Mouse (Mus musculus) embryo, embryonic 10.5 days (tissue): ENCODE results near the gene Slc35d1.
"Not testable (repeated sequence)": the region's sequence is repeated elsewhere in the genome, so short reads cannot be mapped to it uniquely, and the experiment has no call there.

Experiments used
- DNase-seq: peaks from one replicate; pipeline ENCODE4 v3.0.0-alpha.2; 2015; ENCODE audit warnings: low spot score

Slc35d1 gene

DNA sequence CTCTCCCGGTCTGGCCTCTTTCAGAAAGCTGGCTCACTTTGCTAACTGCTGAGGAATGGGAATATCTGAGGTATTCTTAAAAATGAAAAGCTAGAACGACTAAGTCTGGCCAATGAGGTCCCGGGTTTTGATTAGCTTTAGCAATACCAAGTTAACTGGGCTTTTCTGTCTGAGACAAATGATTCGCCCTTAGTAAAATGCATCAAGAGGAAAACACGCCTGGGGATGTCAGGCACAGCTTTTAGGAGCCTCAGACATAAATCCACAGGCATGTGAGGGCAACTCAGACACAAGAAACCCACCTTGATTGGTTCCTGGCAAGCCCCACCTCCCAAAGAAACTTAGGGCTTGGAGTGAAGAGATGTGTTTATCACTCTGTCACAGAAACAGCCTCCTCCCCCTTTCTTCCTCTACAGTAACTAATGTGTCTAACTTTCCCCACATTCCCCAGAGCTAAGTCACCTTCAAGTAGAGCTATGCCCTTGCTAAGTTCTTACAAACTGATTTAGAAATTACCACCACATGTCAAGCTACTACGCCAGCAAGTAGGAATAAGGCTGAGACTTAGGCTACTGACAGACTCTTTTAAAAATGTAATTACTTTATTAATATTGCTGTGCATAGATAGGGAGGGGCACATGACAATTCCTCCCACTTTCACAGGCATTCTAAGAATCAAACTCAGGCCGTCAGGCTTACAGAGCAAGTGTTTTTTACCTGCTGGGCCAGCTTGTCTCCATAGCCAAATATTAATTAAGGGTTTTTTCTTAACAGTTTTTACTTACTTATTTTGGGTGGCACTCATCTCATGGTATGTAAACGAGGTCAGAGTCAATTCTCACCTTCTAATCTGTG is 26.0 kb downstream of the Slc35d1 start:
- no peak for DNase-seq

DNA sequence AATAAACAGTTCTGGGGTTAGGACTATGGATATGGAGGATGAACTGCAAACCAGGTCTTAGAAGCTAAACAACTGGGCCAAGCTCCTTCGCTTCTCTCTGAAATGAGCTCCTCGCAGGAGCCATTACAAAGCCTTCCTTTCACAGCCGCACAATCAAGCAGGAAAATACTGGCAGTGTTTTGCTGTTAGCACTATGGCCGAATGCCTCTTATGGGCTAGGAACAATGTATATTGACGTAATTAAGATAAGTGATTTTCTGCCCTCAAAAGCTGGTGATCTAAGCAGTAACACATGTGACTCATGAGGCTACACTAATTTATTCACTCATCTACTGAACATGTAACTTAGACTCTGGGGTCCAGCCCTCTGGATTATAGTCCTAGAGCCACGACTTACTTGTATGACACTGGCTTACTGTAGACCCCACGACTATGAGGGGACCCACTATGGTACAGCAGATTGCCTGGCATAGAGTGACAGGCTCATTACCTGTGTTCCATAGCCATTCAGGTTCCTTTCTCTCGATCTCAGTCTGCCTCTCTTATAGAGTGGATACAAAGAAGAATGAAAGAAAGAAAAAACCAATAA is 34.6 kb downstream of the Slc35d1 start:
- peak; percentile 15 for DNase-seq

DNA sequence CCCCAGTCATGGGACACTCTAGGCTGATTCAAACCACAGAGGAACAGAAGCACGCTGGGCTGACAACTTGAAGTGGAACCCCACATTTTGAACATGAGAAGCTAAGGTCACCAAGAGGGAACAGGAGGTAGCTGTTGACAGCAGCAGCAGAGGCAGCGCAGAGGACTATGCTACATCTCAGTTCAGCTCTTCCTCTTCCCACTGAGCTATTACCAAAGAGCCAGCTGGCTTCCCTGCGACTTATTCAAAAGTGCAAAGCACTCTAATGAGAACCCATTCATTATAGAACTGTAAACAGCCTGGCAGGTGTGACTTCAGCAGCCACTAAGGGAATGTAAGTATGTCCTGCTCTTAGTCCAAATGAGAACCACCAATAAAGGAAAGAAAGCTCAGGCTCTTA is 35.4 kb downstream of the Slc35d1 start:
- no peak for DNase-seq

DNA sequence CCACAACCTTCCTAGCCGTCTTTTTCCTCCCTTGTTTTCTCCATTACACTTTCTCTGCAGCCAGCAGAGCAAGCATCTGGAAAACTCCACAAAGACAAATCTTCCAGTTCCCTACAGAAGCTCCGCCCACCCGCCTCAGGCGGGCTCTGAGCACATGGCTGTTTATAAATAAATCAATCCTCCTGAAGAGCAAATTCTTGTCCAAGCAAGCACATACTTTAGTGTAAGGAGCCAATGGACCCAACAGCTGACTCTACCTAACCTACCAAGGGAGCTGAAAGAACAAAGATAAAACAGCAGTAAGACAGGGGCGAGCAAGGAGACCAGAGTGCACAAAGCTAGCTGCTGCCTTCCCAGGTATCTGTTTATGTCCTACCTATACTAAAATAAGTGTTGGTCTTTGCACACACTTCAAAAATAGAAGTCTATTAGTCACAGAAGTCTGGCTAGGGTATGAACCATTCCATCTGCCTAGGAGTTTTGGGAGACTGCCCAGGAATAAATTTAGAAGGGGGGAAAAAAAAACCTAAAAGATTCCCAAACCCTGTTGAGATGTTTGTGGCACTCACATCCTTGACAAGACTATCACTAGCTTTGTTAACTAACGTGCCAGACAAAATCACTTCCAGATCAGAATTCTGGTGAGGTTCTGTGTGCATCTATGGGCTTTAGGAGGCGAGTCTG is 36.2 kb downstream of the Slc35d1 start:
- DNase-seq, result no peak

DNA sequence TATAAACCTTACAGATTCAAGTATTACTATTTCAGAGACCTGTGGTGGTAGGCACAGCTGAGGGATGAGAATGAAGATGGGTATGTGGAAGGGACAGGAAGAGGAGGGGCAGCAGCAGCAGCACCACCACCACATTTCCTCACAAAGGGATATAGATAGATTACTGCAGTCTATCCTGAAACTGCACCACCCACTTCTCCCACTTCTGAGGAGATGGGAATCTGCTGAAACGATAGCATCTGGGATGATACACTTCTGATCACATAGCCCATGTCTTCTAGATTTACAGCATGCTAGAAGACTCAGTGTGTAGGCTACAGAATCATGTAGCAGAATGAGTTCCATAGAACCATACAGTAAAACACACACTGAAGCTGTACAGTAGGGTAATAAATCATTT is 37.3 kb downstream of the Slc35d1 start:
- no peak for DNase-seq

DNA sequence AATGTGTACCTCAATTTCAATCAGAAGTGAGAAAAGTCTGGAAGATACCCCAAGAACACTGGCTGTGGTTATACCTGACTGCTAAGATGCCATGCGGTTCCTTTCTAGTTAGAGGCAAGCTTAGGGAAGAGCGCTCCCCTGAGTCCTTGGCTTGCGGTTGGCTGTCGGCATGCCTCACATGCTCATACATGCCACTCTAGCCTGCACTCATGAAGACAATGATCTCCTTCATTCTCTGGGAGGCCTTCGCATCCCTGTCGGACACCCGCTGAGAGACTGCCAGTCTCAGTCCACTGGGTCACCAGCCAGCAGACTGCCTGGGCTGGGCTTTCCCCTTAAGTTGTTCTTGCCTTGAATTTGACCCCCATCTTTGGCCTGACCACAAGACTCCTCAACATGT is 41.0 kb downstream of the Slc35d1 start:
- DNase-seq, result no peak

DNA sequence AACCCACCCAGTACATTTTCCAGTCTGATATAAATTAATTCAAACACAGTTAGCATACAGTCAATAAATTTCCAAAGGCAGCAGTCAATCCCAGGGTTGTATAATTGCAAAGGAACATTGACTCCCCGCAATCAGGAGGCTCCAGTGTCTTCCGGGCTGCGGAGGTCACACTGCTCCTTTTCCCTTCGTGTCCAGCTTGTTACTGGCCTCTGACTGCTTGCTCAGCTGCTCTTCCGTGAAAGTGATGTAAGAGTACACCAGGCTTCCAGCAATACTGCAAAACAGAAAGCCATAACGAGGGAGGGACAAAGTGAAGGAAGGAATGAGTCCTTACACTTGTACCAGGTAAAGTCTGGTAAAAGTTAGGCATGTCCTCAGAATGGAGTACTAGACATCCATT is 41.5 kb downstream of the Slc35d1 start:
- DNase-seq, result no peak

DNA sequence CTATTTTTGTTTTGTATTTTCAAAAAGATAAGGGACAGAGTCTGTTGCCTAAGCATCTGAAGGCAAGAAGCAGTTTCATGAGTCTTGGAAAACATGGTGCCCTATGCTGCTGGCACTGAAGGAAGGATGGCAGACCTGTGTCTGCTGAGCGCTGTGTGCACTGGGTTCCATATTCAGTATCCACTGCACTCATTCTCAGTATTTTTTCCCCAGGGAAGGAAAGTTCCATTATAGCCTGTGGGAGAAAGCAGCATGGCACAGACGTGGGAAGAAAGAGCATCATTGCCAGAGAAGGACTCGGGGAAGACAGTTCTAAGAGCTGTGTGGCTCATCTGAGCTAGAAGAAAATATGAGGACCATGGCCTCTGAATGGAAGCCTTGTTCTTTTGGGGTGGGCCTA is 43.7 kb downstream of the Slc35d1 start:
- DNase-seq, result no peak

DNA sequence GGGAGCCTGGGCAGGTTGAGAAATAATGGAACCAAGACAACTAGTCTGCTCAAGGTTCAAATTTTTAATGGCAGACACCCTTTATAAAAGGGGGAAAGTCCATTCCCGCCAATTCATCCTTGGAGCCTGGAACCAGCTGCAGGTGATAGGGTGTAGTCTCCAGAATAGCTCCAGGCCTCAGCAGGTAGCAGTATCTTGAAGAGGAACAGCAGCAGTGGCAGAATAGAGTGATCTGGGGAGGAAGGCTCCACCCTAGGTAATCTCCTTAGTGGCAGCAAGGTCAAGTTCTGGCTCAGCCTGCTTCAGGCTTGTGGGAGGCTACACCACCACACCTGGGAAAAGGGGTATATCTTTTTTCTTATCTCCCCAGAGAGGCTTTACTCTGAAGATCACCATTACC is 48.8 kb downstream of the Slc35d1 start:
- not testable (repeated sequence) for DNase-seq

DNA sequence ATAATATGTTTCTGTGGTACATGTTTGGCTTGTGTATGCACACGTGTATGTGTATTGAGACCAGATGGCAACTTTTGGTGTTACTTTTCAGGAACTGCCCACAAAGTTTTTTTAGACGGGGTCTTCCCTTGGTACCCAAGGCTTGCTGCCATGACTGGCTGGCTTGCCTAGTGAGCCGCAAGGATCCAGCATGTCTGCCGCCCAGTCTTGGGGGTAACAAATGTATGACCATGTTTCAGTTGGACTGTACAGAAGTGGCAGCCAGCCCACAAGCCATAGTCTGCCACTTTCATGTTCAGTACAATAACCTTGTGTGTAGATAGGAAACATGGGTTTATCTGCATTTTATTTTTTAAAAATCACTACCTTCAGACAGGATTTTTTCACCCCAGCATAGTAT is 56.2 kb downstream of the Slc35d1 start:
- no peak for DNase-seq

DNA sequence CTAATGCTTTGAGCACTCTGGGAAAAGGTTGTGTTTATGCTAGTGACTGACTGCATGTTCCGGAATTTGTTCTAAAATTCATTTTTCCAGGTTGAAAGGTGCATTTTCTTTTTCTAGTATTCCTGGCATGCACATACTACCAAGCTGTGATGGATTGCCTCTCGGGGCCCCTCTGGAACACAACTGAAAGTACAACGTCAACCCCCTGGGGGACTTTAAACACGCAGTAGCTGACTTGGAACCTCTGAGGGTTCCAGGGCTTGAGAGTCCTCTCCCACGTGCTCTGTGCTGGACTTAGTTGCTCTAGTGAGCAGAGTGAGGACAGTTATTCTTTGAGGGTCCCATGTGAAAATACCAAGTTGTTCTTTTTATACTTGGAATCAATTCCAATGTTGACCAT is 63.0 kb downstream of the Slc35d1 start:
- DNase-seq, result no peak

DNA sequence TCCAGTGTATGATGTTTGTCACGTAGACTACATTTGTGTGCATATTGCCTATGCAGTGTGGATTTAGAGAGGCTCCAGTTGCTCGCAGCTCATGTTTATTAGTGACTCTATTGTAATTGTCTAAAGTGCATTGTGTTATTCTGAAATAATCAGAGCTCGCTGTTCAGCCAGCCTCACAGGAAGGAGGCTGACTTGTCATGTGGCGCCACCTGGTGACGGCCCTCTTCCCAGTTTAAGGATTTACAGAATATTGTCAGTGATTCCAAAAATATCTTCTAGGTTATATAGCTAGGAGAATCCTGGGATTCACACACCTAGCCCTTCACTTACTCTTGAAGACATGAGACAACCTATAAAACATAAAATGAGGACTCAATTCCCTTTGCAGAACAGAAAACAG is 68.6 kb downstream of the Slc35d1 start:
- DNase-seq, result peak; percentile 80

DNA sequence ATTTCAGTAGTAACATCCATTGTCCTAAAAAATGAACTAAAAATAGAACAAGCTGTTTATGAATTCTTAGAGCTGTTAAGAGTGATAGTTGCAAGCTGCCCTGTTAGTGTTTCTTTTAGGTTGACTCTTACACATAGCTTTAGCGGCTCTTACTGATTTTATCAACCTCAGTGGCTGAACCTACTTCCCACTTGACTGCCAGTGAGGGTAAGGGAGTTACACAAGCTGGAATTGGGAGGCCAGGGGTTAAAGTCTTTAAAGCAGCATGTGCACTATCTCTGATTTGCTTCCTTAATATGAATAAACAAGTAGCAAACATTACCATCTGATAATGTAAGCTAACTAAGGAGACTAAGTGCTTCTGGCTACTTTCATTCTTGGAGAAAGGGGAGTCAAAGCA is 78.0 kb downstream of the Slc35d1 start:
- no peak for DNase-seq

DNA sequence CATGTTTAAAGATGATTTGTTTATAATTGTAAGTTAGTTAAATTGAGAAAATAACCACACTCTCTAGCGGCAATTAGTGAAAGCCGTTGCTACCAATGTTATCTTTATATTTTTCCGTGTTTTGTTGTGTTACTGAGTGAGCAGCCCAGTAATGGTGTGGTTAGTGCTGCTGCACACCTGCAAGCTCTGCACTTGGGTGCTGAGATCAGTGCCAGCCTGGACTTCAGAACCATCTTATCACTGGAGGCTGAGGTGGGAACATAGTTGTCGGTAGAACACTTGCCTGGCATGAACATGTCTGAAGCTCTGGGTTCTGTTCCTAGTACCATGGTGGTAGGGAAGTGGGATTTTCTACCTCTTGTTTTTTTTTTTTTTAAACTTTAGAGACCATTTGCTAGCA is 88.4 kb downstream of the Slc35d1 start:
- no peak for DNase-seq

DNA sequence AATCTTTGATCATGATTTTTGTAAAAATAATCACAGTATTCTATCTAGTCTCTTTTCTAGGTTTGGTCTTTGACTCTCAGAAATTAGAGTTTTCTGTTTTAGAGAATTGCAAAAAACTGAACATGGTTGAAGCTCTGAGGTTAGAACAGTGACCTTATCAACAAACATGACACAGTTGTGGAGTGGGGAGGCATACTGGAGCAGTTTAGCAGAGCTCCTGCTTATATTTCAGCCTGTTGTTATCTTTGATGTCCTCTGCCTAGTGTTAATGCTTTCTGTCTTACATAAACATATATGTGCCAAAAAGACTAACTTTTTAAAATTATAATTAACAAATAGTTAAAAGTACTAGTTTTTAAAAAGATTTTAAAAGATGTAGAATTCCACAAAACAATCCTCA is 91.4 kb downstream of the Slc35d1 start:
- DNase-seq, result no peak

DNA sequence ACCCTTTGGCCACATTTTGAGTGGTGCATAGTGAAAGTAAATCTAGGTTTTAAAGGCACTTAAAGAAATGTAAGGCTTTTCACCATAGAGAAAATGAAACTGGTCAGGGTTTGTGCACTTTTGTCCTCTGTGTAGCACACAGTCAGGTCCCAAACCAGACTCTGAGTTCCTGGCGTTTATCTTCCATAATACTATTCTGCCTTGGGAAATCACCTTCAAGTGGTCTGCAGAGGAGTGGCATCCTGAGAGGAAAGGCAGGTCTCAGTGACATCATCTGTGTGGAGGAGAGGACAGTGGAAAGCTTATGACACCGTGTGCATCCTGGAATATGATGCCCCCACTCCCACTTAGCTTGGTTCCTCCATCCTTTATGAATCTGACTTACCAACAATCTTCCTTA is 91.9 kb downstream of the Slc35d1 start:
- DNase-seq, result no peak

DNA sequence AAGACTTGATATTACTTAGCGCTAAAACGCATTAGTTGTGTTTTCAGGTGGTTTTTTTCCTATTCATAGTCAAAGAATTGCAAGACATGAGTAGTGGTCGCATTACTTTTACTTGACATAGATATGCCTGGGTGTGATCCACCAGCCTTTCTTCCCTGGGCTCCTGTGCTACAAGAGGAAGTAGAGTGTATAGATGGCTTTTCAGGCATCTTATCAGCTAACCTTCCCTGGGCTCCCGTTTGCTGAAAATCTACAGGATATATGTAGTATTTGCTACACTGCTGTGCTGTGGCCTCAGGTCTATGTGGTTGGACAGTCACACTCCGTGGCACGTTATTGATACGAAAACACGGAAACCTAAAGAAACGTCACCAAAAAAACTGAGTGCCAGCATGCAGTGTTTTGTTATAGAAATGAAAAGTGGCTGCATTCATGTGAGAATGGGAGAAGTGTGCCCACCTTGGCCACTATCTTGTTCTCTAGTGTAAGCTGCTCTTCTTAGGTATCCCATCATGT is 94.0 kb downstream of the Slc35d1 start:
- DNase-seq, result no peak
